In the genomic region with DNA sequence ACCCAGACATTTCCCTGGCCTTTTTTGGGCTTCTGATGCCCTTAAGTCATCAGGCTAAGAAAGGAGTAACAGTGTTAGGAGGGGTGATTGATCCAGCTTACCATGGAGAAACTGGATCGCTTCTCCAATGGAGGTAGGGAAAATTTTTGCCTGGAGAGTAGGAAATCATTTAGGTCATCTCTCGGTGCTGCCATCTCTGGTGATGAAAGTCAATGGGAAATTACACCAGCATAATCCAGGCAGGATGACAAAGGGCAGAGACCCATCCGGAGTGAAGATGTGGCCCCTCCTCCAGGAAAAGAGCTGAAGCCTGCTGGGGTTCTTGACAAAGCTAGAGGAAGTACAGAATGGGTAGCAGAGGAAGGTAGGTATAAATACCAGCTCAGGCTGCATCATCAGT, we compare ENCODE assay signal across 19 mouse cellular contexts. TPM values are rescaled to one million over a fixed set of nuclear protein-coding genes. Genes with fewer than 3 reads are reported as not detected.
A peak's percentile ranks its signal among the peaks of the same experiment; 100 is the strongest.
DNase-seq lines count a peak whose midpoint lies in the region; ATAC-seq and TF ChIP-seq lines count a peak whose summit lies in the region.
"Had no signal": no experiment of that assay in that cellular context is flagged by ENCODE, and none has a peak within 500 bp of the region (broad histone marks: within the 10 kb centered on the region; RNA-seq: fewer than 3 reads in every experiment).

No protein-coding gene starts in this region.

- H3K4me1 ChIP-seq in cortical plate, adult 2 months (ENCODE audit: control insufficient read depth, insufficient read depth, low read length) = peaks cover 2% of the 10 kb centered on the region; the same call in 1 of the 2 replicates

- peak; percentile 11 for DNase-seq in kidney, adult 9 months
- no peak for DNase-seq in kidney, adult 11 months
- peak; percentile 33 for DNase-seq in lung, postnatal 10 days
- DNase-seq in lung, adult 18-20 months = no peak
- peak; percentile 55 for DNase-seq in MN1 (ENCODE audit: low spot score)
- DNase-seq: adrenal gland, postnatal 10 days; cerebellum, adult 11-12 months; heart, adult 18-20 months; liver, embryonic 13.5 days; right cerebral cortex, postnatal 14 days; thymus, postnatal 25 days had no signal

- no peak overlapping the region for H3K4me3 ChIP-seq in cortical plate, adult 2 months (ENCODE audit: insufficient read depth, low read length)
- H3K4me3 ChIP-seq: embryonic facial prominence, embryonic 12.5 days; heart, embryonic 15.5 days; hindbrain, embryonic 12.5 days; liver, embryonic 13.5 days; midbrain, embryonic 13.5 days had no signal

- TF ChIP-seq POLR2A in cortical plate, adult 2 months (IDR thresholded peaks at IDR 0.05; ENCODE audit: extremely low read depth, insufficient read depth, low read length) = no peak

- H3K27ac ChIP-seq in cortical plate, adult 2 months (ENCODE audit: insufficient read depth, low read length) = no peak overlapping the region
- H3K27ac ChIP-seq: embryonic facial prominence, embryonic 12.5 days; heart, embryonic 15.5 days; hindbrain, embryonic 12.5 days; liver, embryonic 13.5 days; midbrain, embryonic 13.5 days had no signal

- no peak for ATAC-seq in megakaryocyte progenitor cell, adult 5-6 weeks (replicated peaks; ENCODE audit: poor library complexity)
- ATAC-seq: forebrain, embryonic 16.5 days; midbrain, embryonic 13.5 days had no signal

- TF ChIP-seq CTCF in cortical plate, adult 2 months (IDR thresholded peaks at IDR 0.05; ENCODE audit: extremely low read depth, insufficient read depth, low read length) = 0 out of 2 replicates have a peak, but pooled peaks have one; percentile 2

RNA-seq across cellular contexts. Expression of a gene that starts 2.7 kb away (rescaled TPM):
- polyA plus RNA-seq in cortical plate, adult 2 months (2012; rRNA removed) = 11.5 and 14.1 TPM in 2 replicates
- 3.6 and 4.0 TPM in 2 replicates for total RNA-seq in megakaryocyte progenitor cell, adult 5-6 weeks (2015)
- 4.4 and 10.1 TPM in 2 replicates for total RNA-seq in megakaryocyte progenitor cell, adult 5-6 weeks (2017)

RNA-seq across cellular contexts. Expression of a gene that starts 10.3 kb away (rescaled TPM):
- polyA plus RNA-seq in cortical plate, adult 2 months (2012; rRNA removed) = 0.44 and 1.1 TPM in 2 replicates
- total RNA-seq in megakaryocyte progenitor cell, adult 5-6 weeks (2015) = 65.0 and 70.8 TPM in 2 replicates
- 50.8 and 69.6 TPM in 2 replicates for total RNA-seq in megakaryocyte progenitor cell, adult 5-6 weeks (2017)

RNA-seq across cellular contexts. Expression of a gene that starts 34.2 kb away (rescaled TPM):
- 1.1 and 3.1 TPM in 2 replicates for polyA plus RNA-seq in cortical plate, adult 2 months (2012; rRNA removed)
- 22.3 and 24.8 TPM in 2 replicates for total RNA-seq in megakaryocyte progenitor cell, adult 5-6 weeks (2015)
- total RNA-seq in megakaryocyte progenitor cell, adult 5-6 weeks (2017) = 22.0 and 22.4 TPM in 2 replicates

RNA-seq across cellular contexts. Expression of a gene that starts 40.1 kb away (rescaled TPM):
- polyA plus RNA-seq in cortical plate, adult 2 months (2012; rRNA removed) = 2.2 and 3.1 TPM in 2 replicates
- total RNA-seq in megakaryocyte progenitor cell, adult 5-6 weeks (2015) = 6.0 and 6.3 TPM in 2 replicates
- total RNA-seq in megakaryocyte progenitor cell, adult 5-6 weeks (2017) = 5.3 and 7.5 TPM in 2 replicates

RNA-seq across cellular contexts. Expression of a gene that starts 41.4 kb away (rescaled TPM):
- 0.61 and 0.64 TPM in 2 replicates for polyA plus RNA-seq in cortical plate, adult 2 months (2012; rRNA removed)
- 4.9 and 6.8 TPM in 2 replicates for total RNA-seq in megakaryocyte progenitor cell, adult 5-6 weeks (2015)
- 31.7 and 39.3 TPM in 2 replicates for total RNA-seq in megakaryocyte progenitor cell, adult 5-6 weeks (2017)
- polyA plus RNA-seq: testis, adult 2 months had no signal

Comparison
In these comparisons a context has a peak if more than half of its experiments do, and no peak if none do; other contexts are left out.
1. DNase-seq: peak in kidney, adult 9 months (single experiment), lung, postnatal 10 days (single experiment) and MN1 (single experiment); none in kidney, adult 11 months (single experiment) and lung, adult 18-20 months (0 of 2).